Mouse (Mus musculus): ENCODE measurements at regions not wholly inside any gene's neighbourhood (a gene's known extent, or its start where the extent isn't known, plus 50 kb on each side); places are given as distances from the start of the nearest gene placed in this dataset.

GRCm38 (mm10) chr6:67186537-67187274 is 51.3 kb upstream of the Serbp1 start:
- no peak for DNase-seq (ENCODE audit: extremely low spot score, low read depth, low spot score)

DNA sequence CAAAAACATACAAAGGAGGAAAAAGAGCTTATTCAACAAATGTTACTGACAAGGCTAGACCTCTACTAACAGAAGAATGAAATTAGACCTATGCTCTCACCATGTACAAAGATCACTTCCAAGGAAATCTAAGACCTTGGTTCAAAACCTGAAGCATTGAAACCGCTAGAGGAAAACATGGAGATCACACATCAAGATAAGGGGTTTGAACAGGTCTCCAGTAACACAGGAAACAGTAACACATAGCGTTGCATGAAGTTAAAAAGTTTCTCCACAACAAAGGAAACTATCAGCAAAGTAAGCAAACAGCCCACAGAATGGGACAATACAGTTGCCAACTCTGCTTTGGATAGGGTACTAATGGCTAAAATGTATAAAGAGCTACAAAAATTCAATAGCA is 53.3 kb upstream of the Serbp1 start:
- DNase-seq (ENCODE audit: extremely low spot score, low read depth, low spot score), result no peak

GRCm38 (mm10) chr6:67183481-67184215 is 54.3 kb upstream of the Serbp1 start:
- DNase-seq (ENCODE audit: extremely low spot score, low read depth, low spot score), result no peak

DNA sequence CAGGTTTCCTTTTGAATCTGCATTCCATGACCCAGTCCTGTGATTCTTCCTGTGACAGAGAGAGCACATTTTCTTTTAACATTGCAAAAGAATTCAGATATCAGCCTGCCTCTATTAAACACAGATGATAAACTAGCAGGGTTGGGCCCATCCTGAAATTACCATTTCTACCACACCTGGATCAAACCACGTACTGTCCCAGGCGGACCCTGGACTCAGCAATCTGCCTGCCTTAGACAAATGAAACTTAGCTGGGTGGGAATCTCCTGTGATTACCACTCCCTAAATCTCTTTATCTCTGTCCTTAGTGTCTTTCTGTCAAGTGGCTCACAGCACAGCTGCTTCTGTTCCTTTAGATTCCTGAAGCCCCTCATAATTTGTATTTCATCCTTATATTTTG is 55.5 kb upstream of the Serbp1 start:
- DNase-seq (ENCODE audit: extremely low spot score, low read depth, low spot score), result no peak

DNA sequence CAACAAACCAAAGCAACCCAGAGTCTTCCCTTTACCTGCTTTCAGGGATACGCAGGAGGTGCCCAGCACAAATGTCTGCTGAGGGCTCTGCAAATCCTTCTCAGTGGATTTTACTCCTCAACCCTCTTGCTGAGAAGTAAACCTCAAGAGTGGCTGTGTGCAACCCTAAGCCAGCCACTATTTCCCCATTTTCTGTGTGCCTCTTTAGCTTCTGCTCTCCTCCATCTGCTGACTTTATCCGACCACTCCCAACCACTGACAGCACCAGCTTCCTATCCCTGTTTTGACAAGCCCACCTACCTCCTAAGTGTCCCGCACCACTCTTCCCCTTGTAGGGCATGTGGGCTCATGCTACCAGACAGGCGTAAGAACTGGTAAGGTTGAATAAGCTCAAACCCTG is 56.5 kb upstream of the Serbp1 start:
- no peak for DNase-seq (ENCODE audit: extremely low spot score, low read depth, low spot score)

- DNase-seq (ENCODE audit: extremely low spot score, low read depth, low spot score), result no peak
Observed at GRCm38 (mm10) chr6:67179416-67179815, 58.6 kb upstream of the Serbp1 start.

GRCm38 (mm10) chr6:67178531-67178930 is 59.4 kb upstream of the Serbp1 start:
- DNase-seq (ENCODE audit: extremely low spot score, low read depth, low spot score), result no peak

GRCm38 (mm10) chr6:67178101-67178500 is 59.9 kb upstream of the Serbp1 start:
- no peak for DNase-seq (ENCODE audit: extremely low spot score, low read depth, low spot score)

GRCm38 (mm10) chr6:67170674-67170946 is 67.4 kb upstream of the Serbp1 start:
- no peak for DNase-seq (ENCODE audit: extremely low spot score, low read depth, low spot score)

DNA sequence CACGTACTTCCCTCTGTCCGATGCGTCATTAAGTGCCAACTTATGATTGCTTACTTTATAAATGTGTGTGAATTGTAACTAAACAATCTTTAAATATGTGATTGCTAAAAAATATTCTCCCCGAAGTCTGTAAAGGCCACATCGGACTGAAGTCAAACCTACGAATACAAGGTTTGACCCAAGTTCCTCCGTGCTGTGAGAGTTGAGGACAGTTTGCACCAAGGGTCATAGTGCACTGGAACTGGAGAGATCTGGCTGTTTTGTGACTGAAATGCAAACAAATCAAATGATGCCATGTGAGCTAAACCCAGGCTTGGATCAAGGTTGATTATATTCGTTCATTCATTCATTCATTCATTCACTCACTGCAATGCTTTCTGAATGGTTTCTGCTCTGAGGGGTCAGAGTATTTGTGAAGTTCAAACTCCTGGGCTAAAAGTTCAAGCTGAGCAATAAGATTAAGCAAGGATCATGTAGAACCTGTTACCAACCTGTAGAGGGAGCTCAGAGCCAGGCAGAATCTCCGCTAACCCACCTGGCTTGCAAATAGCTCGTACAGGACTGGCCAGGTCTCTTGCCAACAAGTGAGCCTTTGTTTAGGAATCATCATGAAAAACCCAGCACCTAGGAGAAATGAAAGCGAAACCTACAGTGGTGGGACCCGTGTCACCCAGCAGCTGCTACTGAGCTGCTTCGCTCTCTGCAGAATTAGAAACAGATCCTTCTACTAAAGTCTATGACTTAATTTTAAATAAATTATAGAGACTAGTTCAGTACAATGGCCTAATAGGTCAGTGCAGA is 67.9 kb upstream of the Serbp1 start:
- DNase-seq (ENCODE audit: extremely low spot score, low read depth, low spot score), result no peak

GRCm38 (mm10) chr6:67168803-67169202 is 69.2 kb upstream of the Serbp1 start:
- DNase-seq (ENCODE audit: extremely low spot score, low read depth, low spot score), result no peak

- DNase-seq (ENCODE audit: extremely low spot score, low read depth, low spot score), result no peak
Observed at GRCm38 (mm10) chr6:67168031-67168777, 69.8 kb upstream of the Serbp1 start.

DNA sequence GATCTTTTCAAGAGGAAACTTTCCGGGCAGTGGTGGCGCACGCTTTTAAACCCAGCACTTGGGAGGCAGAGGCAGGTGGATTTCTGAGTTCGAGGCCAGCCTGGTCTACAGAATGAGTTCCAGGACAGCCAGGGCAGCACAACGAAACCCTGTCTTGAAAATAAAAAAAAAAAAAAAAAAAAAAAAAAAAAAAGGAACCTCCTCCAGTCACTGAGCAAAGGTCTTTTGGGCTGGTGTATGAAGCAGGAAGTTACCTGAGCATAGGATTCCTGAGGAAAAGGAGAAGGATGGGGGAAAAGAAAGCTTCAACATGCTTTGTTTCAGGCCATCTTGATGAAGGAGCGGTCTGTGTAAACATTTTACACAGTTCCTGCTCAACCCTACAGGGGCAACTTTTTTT is 72.9 kb upstream of the Serbp1 start:
- DNase-seq (ENCODE audit: extremely low spot score, low read depth, low spot score), result no peak

- no peak for DNase-seq (ENCODE audit: extremely low spot score, low read depth, low spot score)
Observed at GRCm38 (mm10) chr6:67163947-67164346, 74.0 kb upstream of the Serbp1 start.

DNA sequence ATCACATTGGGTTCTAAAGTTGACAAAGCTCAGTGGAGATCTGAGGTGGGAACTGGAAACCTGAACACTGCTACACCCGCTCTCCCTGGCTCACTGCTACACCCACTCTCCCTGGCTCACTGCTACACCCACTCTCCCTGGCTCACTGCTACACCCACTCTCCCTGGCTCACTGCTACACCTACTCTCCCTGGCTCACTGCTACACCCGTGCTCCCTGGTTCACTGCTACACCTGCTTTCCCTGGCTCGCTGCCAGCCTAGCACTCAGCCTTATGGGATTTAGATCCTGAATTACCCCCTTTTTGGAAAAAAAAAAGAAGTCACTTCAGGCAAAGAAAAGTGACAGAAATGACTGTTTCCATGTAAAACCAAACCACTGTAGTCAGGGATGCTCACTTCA is 75.2 kb upstream of the Serbp1 start:
- DNase-seq (ENCODE audit: extremely low spot score, low read depth, low spot score), result no peak

GRCm38 (mm10) chr6:67161610-67162009 is 76.4 kb upstream of the Serbp1 start:
- no peak for DNase-seq (ENCODE audit: extremely low spot score, low read depth, low spot score)

GRCm38 (mm10) chr6:67160564-67160963 is 77.4 kb upstream of the Serbp1 start:
- no peak for DNase-seq (ENCODE audit: extremely low spot score, low read depth, low spot score)

DNA sequence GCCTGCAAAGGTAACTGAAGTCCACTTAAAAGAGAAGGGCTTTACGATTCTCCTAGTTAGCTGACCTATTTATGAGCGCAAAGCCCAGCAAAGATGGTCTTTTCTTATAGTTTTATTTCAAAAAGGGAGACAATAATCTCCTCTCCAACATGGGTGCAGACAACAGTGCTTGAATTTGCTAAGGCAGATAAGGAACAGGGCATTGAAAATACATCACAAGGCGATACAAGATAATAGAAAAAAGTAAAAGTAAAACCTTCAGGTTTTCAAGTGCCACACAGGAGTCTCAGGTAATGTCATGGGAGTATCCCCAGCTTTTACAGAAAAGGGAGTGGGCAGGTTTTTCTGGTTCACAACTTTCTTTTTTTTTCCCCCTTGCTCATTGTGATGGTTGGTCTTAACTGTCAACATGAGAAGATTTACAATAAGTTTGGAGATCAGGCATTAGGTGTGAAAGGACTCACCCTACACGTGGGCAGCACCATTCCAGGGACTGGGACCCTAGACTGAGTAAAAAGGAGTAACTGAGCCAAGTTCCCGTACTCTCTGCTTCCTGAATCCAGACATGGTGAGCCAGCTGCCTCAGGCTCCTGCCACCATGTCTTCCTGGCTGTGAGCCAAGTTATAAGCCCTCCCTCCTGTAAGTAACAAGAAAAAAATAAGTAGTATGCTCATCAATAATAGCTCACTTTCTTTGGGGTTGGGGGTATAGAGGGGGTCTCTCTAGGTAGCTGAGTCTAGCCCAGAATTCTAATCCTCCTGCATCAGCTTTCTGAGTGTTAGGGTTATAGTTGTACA is 78.1 kb upstream of the Serbp1 start:
- DNase-seq (ENCODE audit: extremely low spot score, low read depth, low spot score), result no peak

GRCm38 (mm10) chr6:67159224-67159623 is 78.8 kb upstream of the Serbp1 start:
- no peak for DNase-seq (ENCODE audit: extremely low spot score, low read depth, low spot score)

DNA sequence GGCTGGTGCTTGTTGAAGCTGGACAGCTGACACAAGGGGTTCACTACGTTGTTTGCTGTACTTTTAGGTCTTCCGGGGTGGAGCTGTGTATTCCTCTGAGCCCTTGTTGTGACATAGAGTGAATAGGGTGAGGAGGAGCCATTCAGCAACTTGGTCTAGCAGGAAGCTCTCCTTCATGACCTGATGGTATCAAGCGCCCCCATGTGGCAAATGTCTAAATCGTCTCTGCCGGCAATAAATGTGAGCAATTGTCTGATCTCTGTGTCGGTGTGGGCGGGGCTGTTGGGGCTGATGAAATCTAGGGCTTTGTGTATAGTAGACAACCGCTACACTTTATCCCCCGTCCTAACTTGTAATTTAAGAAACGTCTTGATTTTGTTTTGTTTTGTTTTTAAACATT is 79.2 kb upstream of the Serbp1 start:
- peak; percentile 79 for DNase-seq (ENCODE audit: extremely low spot score, low read depth, low spot score)
